Mouse (Mus musculus) small intestine, adult 2 months (tissue): ENCODE results near the gene Kazn. TPM values are rescaled to one million over a fixed set of nuclear protein-coding genes. Genes with fewer than 3 reads are reported as not detected.
A peak's percentile ranks its signal among the peaks of the same experiment; 100 is the strongest.

Experiments used
- H3K27ac ChIP-seq: fragments of 200-500 bp; 2 replicates; pipeline ENCODE4 v1.5.1; 2012; ENCODE audit warnings: low read depth, low read length, control low read depth, inconsistent platforms; ENCODE audit not compliant: insufficient read depth
- H3K27me3 ChIP-seq: fragments of 200-500 bp; 2 replicates; pipeline ENCODE4 v1.6.1; 2012; ENCODE audit warnings: mild to moderate bottlenecking, moderate library complexity, low read length, inconsistent platforms; ENCODE audit not compliant: control insufficient read depth, insufficient read depth
- H3K36me3 ChIP-seq: fragments of 200-500 bp; 2 replicates; pipeline ENCODE4 v1.6.1; 2012; ENCODE audit warnings: mild to moderate bottlenecking, low read length, control low read depth, inconsistent platforms; ENCODE audit not compliant: control insufficient read depth, insufficient read depth
- H3K4me1 ChIP-seq: fragments of 200-500 bp; 2 replicates; pipeline ENCODE4 v1.6.1; 2012; ENCODE audit warnings: low read length, inconsistent platforms, mixed read lengths; ENCODE audit not compliant: control insufficient read depth, insufficient read depth, insufficient read length
- H3K4me3 ChIP-seq: fragments of 200-500 bp; 2 replicates; pipeline ENCODE4 v1.5.1; 2012; ENCODE audit warnings: low read depth, mild to moderate bottlenecking, control low read depth, inconsistent platforms, low read length, moderate library complexity
- CTCF ChIP-seq: fragments of 200-500 bp; IDR thresholded peaks from 2 replicates; pipeline ENCODE4 v1.5.1; 2012; ENCODE audit warnings: low read depth, mild to moderate bottlenecking, control low read depth, inconsistent platforms, low read length, moderate library complexity, mixed read lengths; ENCODE audit not compliant: insufficient replicate concordance, insufficient read length; ENCODE audit errors: extremely low read depth
- POLR2A ChIP-seq: fragments of 200-500 bp; IDR thresholded peaks from 2 replicates; pipeline ENCODE4 v1.6.1; 2012; ENCODE audit warnings: low read depth, mild to moderate bottlenecking, control low read depth, inconsistent platforms, low read length, moderate library complexity
- WGBS: fragments of 180-500 bp; shearing (Covaris S2); methylation state at CpG from one replicate; pipeline ENCODE4 v1.1.7; 2018; 5-methylcytosine and 5-hydroxymethylcytosine counted together
- polyA plus RNA-seq: library from polyadenylated mRNA; depleted of rRNA; stranded (reverse); fragments of >200 nt; gene quantifications from 2 replicates; pipeline ENCODE4 v1.2.3, GENCODE M21; 2012

The Kazn gene
- polyA plus RNA-seq, 1 experiment: 15.3 TPM

DNA sequence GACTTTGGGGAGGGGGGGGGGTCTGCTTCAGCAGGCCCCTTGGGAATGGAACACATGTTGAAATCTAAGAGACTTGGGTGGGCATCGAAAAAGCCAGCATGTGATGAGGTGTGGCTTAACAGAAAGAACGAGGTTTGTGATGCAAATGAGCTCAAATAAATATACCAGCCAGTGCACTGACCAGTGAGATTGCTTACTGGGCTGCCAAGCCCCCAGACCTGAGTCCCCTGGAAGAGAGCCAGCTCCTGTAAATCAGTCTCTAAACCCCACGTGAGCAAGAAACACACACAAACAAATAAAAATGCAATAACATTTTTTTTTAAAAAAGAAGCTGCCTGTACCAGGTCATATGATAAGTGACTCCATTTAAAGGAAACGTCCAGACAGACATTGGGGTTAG lies 172.6 kb downstream of the Kazn start:
- Histone ChIP-seq H3K4me1 (peaks cover 46% of the 10 kb centered on the region), H3K36me3 (peaks cover 8% of the 10 kb centered on the region), H3K27ac (peak overlapping the region; percentile 62; the same call in 1 of the 2 replicates), H3K27me3 (no peaks in the 10 kb centered on the region), H3K4me3 (no peak overlapping the region)
- WGBS: 73% methylated on average over 4 of the region's 4 CpGs
- TF ChIP-seq CTCF (no peak), POLR2A (no peak)

DNA sequence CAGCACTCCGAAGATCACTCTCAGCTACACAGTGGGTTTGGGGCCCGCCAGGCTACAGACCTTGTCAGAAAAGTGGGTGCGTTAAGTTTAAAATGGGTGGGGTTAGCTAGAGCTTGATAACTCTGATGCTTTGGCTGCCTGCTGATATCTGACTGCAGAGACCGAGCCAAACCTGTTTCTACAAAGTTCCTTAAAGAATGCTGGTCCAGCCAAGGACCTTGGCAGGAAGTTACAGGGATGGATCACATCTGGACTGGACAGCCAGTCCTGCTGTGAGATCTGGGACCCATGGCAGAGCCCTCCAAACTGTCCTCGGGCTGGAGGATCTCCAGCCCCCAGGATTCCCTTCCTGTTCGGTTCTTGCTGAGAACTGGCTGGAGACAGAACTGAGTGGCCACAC lies 173.4 kb downstream of the Kazn start:
- Histone ChIP-seq H3K4me3 (no peak overlapping the region), H3K27me3 (no peaks in the 10 kb centered on the region), H3K27ac (peak overlapping the region; percentile 62), H3K36me3 (peaks cover 8% of the 10 kb centered on the region), H3K4me1 (peaks cover 44% of the 10 kb centered on the region)
- WGBS: 14% methylated on average over 6 of the region's 6 CpGs
- TF ChIP-seq CTCF (no peak), POLR2A (no peak)

DNA sequence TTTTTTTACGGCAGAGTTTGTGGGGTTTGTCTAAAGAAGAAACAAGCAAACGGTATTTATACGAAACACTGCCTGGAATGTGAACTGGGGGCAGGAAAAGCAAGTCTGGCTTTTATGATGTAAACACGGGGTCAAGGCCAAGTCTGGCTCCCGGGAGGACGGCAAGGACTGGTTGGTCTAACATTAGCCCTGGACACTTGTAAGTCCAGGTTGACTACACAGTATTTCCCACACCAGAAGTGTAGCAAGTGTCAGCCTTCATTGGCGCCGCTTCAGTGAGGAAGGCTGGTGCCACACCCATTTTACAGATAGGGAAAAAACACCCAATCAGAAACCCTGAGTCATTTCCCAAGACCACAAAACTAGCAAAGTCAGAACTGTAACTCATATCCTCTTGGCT lies 173.9 kb downstream of the Kazn start:
- no peak overlapping the region for H3K4me3 ChIP-seq
- WGBS: 32% methylated on average over 8 of the region's 8 CpGs

DNA sequence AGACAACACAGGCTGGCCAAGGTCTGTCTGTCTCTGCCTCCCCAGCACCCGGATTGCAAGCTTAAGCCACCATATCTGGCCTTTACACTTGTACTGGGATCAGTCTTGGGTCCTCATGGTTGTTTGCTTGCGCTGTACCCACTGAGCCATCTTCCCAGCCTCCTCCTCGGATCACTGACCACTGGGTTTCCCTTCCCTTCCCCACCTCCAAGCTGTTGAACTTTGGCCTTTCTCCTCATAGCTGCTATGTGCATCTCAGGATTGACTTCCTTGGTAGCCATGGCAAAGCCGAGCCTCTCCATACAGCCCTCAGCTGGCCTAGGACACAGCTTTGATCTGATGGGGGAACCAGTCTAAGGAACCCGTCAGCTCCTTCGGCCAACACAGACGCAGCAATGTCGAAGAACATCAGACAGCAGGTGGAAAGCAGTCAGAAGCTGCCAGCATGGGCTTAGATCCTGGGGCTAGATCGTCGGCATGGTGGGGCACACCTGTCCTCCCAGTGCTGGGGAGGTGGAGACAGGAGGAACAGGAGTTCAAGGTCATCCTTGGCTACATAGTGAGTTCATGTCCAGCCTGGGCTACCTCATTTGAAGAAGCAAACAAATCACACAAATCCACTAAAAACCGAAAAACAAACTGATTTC lies 174.5 kb downstream of the Kazn start:
- Histone ChIP-seq H3K4me1 (peaks cover 40% of the 10 kb centered on the region), H3K27me3 (no peaks in the 10 kb centered on the region), H3K27ac (no peak overlapping the region; the same call in 1 of the 2 replicates), H3K4me3 (no peak overlapping the region), H3K36me3 (peaks cover 8% of the 10 kb centered on the region)
- WGBS: 77% methylated on average over 11 of the region's 11 CpGs
- TF ChIP-seq CTCF (no peak), POLR2A (no peak)

More for the DNA sequence above, 173.9 kb downstream of the Kazn start:
- TF ChIP-seq CTCF (no peak), POLR2A (no peak)
- Histone ChIP-seq H3K36me3 (peaks cover 8% of the 10 kb centered on the region), H3K27ac (peak overlapping the region; percentile 62), H3K27me3 (no peaks in the 10 kb centered on the region), H3K4me1 (peaks cover 40% of the 10 kb centered on the region)

DNA sequence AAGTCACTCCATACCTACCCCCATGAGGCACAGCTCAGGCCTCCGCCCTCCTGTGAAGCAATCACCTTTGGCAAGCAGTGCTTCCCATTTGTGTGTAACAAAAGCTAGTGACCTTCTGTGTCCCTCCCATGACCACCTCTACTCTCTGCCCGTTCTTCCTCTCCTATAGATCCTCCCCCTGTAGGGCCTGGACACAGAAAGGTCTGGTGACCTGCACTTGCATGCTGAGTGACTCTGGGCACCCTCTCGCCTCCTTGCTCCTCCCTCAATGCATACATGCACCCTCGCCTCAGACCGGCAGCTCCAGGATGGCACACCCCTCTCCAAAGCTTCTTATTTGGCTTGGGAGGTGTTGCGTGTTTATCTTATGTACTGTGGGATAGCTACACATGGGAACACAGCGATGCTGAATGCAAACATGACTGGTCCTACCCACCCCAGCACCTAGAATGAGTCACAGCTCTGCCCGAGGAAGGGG lies 176.1 kb downstream of the Kazn start:
- H3K27me3 ChIP-seq: no peaks in the 10 kb centered on the region
- H3K4me1 ChIP-seq: peaks cover 40% of the 10 kb centered on the region
- H3K4me3 ChIP-seq: no peak overlapping the region
- H3K36me3 ChIP-seq: peaks cover 8% of the 10 kb centered on the region
- TF ChIP-seq POLR2A (no peak), CTCF (no peak)
- H3K27ac ChIP-seq: peak overlapping the region; percentile 7; the same call in 1 of the 2 replicates
- 65% methylated on average over 8 of the region's 8 CpGs for WGBS

DNA sequence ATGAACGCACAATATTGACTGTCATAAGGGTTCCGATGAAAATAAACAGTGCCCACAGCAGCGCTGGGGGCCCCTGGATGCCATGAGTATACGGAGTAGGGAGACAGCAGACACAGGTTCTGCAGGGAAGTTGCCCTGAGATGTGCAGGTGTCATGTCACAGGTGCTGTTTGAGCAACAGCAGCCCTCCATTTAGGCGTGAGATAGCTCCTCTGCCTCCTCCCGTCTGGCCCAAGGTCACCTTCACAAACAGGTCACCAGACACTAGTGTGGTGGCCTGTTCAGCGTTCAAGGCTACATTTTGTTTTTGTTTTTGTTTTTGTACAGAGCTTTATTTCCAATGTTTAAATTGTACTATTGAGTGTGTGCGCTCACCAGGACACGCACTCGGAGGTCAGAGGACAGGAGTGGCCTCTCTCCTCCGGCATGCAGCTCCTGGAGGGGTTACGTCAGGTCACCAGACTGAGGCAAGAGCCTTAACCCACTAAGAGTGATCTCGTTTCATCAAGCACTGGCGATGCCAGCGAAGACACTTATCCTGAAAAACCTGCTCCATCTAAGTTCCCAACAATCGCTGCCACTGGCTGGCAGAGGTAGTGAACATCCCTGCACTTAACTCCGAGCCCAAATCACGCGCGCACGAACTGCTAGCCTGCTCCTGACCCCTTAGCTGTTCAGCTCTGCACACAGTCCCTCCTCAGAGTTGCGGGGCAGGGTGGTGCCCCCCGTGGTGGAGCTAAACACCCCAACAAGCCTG lies 177.5 kb downstream of the Kazn start:
- no peak overlapping the region for H3K27ac ChIP-seq
- WGBS: 85% methylated on average over 23 of the region's 23 CpGs
- no peak overlapping the region for H3K4me3 ChIP-seq
- H3K36me3 ChIP-seq: no peaks in the 10 kb centered on the region
- no peak for TF ChIP-seq CTCF
- TF ChIP-seq POLR2A: no peak
- H3K27me3 ChIP-seq: no peaks in the 10 kb centered on the region
- H3K4me1 ChIP-seq: peaks cover 40% of the 10 kb centered on the region

DNA sequence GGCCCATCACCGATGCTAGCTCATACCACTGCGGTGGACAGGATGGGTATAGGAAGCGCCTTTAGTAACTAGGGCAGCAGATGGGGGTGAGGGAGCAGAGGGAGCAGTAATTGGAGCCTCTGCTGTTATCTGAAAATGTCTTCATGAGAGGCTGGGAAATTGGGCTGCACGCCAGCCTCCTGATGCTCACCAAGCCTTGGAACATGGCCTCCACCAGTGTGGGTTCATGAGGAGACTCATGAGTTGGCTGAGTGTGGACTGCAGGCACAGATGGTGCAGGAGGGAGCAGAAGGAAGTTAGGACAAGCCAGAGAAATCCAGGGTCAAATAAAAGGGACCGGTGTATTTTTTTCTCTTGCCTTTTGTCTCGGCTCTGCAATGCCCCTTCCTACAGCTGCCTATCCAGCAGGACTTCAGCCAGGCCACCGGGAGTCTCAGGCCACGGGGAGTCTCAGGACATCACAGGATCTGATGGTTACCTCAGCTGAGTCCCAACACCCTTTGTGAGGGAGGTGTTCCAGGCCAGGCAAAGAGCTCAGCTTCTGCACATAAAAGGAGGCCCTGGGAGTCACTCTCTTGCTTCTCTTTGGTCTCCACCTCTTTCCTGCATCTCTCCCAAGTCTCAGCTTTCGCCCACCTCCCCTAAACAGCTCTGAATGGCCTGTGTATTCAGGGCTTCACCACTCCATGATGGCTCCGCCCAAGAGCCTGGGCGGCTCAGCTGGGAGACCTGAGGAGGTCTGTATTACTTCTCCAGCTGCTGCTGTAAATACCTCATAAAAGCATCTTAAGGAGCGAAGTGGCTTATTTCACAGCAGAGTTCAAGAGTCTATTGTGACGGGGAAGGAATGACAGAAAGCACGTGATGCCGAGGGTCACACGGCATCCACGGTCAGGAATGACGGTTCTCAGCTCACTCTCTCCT lies 178.5 kb downstream of the Kazn start:
- no peak overlapping the region for H3K27ac ChIP-seq
- peaks cover 33% of the 10 kb centered on the region for H3K4me1 ChIP-seq
- no peaks in the 10 kb centered on the region for H3K36me3 ChIP-seq
- 74% methylated on average over 18 of the region's 18 CpGs for WGBS
- no peak for TF ChIP-seq POLR2A
- TF ChIP-seq CTCF: no peak
- H3K27me3 ChIP-seq: no peaks in the 10 kb centered on the region
- no peak overlapping the region for H3K4me3 ChIP-seq
